Mouse (Mus musculus) lung, adult 2 months (tissue): ENCODE measurements around the gene Slc17a5.

Source experiments
- CTCF ChIP-seq: fragments of 200-500 bp; IDR thresholded peaks from 2 replicates; pipeline ENCODE4 v1.5.1; 2011; ENCODE audit warnings: mild to moderate bottlenecking, low read length, control low read depth; ENCODE audit not compliant: insufficient read depth
- POLR2A ChIP-seq: fragments of 200-500 bp; IDR thresholded peaks from 2 replicates; pipeline ENCODE4 v1.6.1; 2011; ENCODE audit warnings: low read depth, mild to moderate bottlenecking, control low read depth, low read length, borderline replicate concordance; ENCODE audit errors: extremely low read depth

DNA sequence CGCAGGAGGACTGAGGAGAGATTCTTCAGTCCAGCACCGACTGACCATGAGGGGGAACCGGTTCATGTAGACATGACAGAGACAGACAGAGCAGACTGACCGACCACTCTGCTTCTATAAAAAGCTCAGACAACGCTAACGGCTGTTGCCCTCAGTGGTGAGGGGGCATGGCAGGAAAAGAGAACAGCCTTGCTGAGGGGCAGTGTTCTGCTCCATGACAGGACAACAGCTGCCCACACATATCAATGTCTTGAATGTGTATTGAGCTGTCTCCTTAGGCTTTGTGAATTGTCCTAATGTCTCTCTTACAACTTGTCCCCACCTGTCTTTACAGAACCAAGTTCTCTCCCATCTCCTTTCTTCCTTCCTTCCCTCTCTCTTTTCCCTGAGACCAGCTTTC, 49.4 kb downstream of the Slc17a5 start:
- TF ChIP-seq CTCF (no peak), POLR2A (no peak)
